Mouse (Mus musculus) urinary bladder, adult 2 months (tissue): ENCODE measurements around the gene Gm20388. TPM values are rescaled to one million over a fixed set of nuclear protein-coding genes. Genes with fewer than 3 reads are reported as not detected.

Source experiments
- DNase-seq: peaks from one replicate; pipeline ENCODE4 v3.0.0; 2022; ENCODE audit warnings: low spot score
- polyA plus RNA-seq: library from polyadenylated mRNA; depleted of rRNA; stranded (reverse); fragments of >200 nt; gene quantifications from 2 replicates; pipeline ENCODE4 v1.2.3, GENCODE M21; 2012

Gm20388 gene
- polyA plus RNA-seq, 1 experiment: 50.2 TPM

GRCm38 (mm10) chr8:121058081-121058480 lies 1147.4 kb downstream of the Gm20388 start:
- DNase-seq: no peak

DNA sequence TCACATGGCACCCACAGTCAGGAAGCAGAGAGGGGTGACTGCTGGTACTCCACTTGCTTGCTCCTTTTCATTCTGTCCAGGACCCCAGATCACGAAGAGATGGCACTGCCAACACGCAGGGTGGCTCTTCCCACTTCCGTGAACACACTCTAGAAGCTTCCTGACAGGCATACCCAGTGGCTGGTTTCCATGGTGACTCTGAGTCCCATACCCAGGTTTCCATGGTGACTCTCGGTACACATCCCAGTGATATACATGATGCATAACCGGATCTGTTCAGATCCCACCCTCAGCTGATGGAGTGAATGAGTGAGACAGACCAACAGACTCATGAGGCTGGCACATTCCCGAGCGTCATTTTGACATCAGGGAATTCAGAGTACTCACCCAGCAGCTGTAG lies 1148.5 kb downstream of the Gm20388 start:
- DNase-seq: no peak

DNA sequence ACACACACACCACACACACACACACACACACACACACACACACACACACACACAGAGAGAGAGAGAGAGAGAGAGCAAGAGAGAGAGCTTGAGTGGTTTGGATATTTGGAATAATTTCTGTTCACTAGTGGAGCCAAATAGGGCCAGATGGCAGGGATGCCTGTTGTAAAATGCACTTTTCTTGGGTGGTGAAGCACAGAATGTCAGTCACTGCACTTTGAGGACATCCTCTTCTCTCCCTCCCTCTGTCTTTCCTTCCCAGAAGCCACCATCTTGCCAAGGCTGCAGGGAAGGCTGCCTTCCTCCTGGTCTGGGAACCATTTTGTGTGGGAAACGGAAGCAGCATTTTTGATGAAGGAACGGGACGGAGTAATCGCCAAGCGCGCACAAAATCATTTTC lies 1151.9 kb downstream of the Gm20388 start:
- DNase-seq: no peak

DNA sequence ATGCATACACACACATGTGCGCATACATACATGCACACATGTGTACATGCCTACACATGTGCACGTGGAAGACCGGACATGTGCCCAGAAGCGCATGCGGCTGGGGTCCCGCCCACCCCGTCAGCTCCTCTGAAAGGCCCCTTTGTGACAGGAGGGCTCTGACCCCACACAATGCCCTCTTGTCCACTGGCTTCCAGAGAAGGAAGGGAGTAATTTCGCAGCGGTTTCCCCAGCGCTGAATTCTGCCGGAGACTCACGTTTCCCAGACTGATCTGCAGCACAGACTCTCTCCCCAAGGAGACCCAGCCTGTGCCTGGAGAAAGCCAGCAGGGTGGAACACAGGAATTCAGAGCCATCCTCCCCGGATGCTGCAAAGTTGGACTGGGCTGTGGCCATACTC lies 1153.0 kb downstream of the Gm20388 start:
- DNase-seq: no peak

- DNase-seq: no peak
These were observed 1160.8 kb downstream of the Gm20388 start for GRCm38 (mm10) chr8:121071454-121071853.

- DNase-seq: no peak
These were observed 1161.9 kb downstream of the Gm20388 start for GRCm38 (mm10) chr8:121072406-121073130.

- no peak for DNase-seq
These were observed 1162.8 kb downstream of the Gm20388 start for GRCm38 (mm10) chr8:121073174-121074107.

DNA sequence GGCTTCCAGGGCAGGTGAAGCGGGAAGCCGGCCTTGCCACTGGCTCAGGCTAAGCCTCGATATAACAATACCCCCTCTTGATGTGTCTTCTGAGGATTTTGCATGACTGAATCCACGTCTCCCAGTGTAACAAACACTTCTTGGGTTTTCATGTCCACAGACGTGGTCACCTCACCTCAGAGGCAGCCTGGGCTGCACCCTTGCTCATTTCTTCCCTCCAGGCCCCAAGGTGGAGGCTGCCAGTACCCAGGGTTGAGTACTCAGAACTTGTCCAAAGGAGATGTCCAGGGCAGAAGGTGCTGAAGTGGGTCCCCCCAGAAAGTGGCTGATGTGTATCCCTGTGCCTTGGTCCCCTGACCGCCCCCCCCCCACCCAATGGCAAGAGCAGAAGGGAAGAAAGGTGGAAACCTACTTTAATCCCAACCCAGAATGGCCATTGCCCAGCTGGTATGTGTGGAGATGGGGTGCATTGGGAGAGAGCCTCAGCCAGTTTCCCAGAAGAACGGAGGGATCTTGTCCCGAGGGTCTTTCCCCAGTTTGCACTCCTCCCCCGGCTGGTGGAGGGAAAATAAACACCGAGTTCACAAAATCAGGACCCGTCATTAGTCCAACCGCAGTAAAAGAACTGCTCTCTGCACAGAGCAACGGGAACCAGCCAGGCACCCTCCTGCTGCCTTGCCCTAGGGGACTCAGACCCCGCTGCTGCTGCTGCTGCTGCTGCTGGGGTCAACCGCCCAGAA lies 1163.6 kb downstream of the Gm20388 start:
- DNase-seq: no peak

DNA sequence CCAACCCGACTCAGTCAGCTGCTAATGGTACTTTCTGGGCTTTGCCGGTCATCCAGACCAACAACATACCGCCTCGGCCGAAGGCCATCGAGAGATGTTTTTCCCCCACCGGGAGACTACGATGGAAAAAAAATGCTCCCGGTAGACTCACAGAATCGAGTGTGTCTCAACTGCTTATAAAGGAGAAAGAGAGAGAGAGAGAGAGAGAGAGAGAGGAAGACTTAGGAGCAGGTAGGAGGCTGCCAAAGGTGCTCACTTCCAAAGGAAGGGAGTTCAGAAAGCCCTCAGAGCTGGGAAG lies 1164.2 kb downstream of the Gm20388 start:
- no peak for DNase-seq

DNA sequence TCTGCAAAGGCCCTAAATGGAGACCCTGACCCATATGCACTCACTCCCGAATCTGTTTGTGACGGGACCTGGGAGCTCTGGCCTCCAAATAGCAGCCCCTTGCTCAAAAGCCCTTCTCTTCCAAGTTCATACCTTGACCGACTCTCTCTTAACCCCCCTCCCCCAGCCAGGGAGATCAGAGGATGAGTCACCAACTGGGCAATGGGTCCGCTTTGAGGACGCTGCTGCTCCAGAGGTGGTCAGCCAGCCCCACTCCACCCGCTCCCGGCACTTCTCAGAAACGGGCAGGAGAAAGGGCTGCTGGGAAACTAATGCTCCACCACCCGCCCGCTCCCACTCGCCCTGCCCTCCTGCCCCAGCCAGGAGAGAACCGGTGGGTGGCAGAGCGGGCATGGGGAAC lies 1165.3 kb downstream of the Gm20388 start:
- DNase-seq: no peak

DNA sequence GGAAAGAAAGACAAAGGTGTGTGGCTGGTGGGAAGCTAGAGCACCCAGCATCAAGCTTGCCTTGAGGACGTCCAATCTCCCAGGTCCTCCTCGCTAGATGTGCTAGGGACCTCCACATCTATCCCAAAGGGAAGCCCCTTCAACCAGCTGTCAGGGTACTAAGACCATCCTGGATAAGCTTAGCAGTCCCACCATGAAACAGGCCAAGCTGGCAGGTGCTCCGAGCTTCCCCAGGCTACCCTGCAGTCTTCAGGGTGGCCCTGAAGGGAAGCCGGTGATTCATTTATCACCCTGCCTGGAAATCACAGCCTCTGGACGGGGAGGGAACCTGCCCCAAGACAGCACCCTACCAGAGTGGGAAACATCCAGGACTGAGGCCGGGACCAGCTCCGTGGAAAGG lies 1165.9 kb downstream of the Gm20388 start:
- DNase-seq: no peak

DNA sequence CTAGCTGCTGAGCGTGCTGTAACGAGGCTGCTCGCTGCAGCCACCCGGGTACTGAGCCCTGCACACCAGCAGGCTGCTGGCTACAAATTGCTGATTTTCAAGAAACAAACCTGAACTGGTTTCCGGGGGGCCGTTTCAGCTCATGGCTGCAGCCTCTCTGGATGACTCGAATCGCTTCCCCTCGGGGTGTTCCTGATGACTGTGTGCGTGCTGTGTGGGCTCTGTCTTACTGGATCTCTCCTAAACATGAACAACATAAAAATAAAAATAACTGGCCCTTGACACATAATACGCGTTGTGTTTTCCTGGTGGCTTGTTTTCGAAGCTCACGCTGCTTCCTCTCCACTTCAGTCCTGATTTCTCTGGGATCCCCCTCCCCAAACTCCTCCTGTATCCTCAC lies 1168.1 kb downstream of the Gm20388 start:
- no peak for DNase-seq

GRCm38 (mm10) chr8:121079201-121079600 lies 1168.6 kb downstream of the Gm20388 start:
- DNase-seq: no peak

- no peak for DNase-seq
These were observed 1169.3 kb downstream of the Gm20388 start for GRCm38 (mm10) chr8:121079944-121080343.

DNA sequence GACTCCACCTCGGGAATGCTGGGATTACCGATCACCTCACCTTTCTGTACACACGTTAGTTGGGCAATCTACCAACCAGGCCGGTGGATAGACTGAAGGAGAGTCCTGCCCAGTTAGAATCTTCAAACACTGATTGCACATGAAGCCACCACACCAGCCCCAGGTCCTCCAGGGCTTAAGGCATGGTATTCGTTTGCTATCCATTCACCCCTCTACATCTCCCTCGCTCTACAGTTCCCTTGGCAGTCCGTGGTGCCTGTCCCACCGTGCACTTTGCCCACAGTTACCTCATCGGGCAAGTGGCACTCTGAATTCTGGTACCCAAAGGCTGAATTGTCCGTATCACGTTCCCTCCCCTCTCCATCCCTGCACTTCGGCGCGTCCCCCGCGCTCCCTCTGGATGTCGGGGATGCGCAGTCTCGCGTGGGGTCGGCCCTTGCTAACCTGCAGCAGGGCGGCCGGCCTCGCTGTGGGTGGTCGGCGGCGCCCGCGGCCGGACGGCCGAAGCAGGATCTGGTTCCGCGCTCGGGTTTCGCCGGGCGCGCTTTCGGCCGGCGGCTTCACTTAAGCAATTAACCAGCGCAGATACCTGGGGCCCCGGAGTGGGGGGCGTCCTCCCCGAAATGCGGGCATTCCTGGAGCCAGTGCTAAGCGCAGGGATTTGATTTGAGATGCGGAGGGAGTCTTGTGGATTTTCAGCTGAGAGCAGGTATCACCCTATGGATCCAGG lies 1169.9 kb downstream of the Gm20388 start:
- no peak for DNase-seq

DNA sequence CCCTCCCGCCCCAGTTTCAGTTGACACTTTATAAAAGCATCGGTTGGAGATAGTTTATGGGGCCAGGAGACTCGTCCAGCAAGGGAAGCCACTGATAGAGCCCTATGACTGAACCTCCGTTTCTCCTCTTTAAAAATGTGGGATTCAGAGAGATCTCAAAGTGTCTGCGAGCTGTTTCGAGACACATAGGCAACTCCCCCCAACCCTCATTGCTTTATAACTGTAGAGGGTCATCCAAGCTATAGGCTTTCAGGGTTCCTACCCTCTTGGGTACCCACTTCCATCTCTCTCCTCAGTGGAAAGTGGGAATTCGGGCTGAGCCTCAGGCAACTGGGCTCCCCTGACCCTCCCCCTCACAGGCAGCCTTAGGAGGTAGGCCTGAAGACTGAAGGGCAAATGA lies 1170.8 kb downstream of the Gm20388 start:
- no peak for DNase-seq

DNA sequence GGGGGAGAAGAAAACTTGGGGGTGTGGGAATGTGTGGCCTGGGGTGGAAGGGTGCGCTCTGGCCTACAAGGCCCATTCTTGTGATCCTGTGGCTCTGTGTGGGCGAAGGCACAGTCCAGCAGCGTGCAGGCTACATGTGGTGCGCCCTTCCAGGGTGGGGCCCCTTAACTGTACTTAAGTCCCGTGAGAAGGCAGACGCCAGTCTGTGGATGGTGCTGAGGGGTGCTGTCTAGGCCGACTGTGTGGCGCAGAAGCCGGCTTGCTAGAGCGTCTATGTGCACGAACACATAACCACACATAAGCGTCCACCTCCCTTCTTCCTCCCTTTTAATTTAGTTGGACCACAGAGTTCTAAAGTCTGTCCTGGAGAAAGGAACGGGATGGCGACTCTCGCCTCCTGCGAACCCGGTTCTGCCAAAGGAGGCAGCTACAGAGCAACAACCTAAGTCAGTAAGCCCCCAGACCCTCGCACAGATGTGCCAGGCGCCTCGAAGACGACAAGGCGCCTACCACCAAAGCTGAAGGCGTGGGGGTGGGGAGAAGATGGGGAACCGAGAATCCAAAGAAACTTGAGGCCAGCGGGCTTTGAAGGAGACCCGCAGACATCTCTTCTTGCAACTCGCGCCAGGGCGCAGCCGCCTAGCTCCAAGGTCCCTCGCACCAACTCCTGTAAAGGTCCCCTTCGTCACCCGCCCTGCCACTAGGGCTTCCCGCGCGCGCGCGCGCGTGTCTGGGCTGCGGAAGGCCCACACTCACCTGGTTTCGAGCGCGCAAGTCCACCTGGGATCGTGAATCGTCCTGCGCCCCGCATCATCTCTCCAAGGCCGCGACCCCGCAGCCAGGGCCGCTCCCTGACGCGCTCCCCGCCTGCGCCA lies 1171.8 kb downstream of the Gm20388 start:
- no peak for DNase-seq

DNA sequence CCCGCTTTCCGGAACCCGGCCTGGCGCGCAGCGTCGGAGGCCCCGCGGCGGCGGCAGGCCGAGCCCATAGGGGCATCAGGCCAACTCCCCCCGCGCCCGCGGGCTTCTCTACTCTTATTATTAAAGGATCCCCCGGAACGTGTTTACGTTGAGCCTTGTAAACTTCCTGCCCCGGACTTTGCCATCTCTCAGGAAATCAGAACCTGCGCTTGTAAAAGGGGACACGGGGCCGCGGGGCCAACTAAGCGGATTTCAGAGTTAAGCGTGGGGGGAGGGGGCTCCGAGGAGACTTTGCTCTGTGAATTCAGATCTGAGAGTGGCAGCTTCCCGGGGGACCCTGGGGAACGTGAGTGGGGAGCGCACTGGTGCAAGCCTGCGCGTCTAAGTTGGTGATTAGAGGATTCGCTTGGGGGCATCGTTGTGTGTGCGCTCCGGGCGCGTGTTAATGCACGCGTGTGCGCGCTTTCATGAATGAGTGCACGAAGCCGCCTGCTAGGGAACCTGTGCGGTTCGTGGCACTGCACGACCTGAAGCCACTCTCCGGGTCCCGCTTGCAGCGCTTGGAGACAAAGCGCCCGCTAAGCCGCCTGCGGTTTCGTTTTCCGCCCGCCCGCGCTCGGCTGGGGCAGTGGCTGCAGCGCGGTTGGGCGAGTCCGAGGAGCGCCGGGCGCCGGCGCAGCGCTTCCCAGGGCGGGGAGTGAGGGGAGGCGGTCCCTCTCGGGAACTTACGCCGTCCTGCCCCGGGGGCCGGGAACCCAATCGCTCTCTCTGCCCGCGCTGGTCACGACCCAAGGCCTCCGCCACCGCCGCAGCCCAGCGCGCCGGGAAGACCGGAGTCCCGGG lies 1172.7 kb downstream of the Gm20388 start:
- peak; percentile 71 for DNase-seq

DNA sequence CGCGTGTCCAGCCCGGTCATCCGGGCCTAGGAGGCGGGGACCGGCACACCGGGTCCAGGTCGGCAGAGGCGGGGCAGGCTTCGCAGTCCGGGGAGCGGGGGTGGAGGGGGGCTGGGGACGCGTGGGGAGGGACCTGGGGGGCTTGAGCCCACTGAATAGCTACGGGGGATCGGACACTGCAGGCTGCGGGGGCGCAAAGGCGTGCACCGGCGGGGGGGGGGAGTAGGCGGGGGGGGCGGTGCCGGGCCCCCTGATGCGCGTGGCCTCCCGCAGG lies 1173.2 kb downstream of the Gm20388 start:
- DNase-seq: no peak
